Mouse (Mus musculus) lung, postnatal 0 days (tissue): Measurements from ENCODE around the gene Gm20388. TPM values are rescaled to one million over a fixed set of nuclear protein-coding genes. Genes with fewer than 3 reads are reported as not detected.
A peak's percentile ranks its signal among the peaks of the same experiment; 100 is the strongest.

Experiments
- ATAC-seq: fragments of 200-750 bp; cut with Nextera tagmentation; 2 replicates; pipeline ENCODE4 v1.8.0; 2017; ENCODE audit warnings: moderate library complexity
- DNase-seq: peaks from one replicate; pipeline ENCODE4 v3.0.0-alpha.2; 2016; ENCODE audit warnings: low spot score
- H3K27ac ChIP-seq: fragments of 300-500 bp; sonication (generic); 2 replicates; pipeline ENCODE4 v1.5.1; 2014; ENCODE audit warnings: antibody characterized with exemption, mild to moderate bottlenecking, low read length, mixed read lengths
- H3K27me3 ChIP-seq: fragments of 300-500 bp; sonication (generic); replicated peaks from 2 replicates; pipeline ENCODE4 v1.6.1; 2014; ENCODE audit warnings: low read length, mixed read lengths; ENCODE audit not compliant: insufficient read depth
- H3K36me3 ChIP-seq: fragments of 300-500 bp; sonication (generic); 2 replicates; pipeline ENCODE4 v1.6.1; 2014; ENCODE audit warnings: low read length, mixed read lengths; ENCODE audit not compliant: insufficient read depth
- H3K4me1 ChIP-seq: fragments of 300-500 bp; sonication (generic); 2 replicates; pipeline ENCODE4 v1.6.1; 2014; ENCODE audit warnings: antibody characterized with exemption, low read depth, low read length, mixed read lengths; ENCODE audit not compliant: insufficient read depth
- H3K4me2 ChIP-seq: fragments of 300-500 bp; sonication (generic); replicated peaks from 2 replicates; pipeline ENCODE4 v1.6.1; 2014; ENCODE audit warnings: low read depth, mild to moderate bottlenecking, low read length, moderate library complexity, mixed read lengths
- H3K4me3 ChIP-seq: fragments of 300-500 bp; sonication (generic); 2 replicates; pipeline ENCODE4 v1.5.1; 2014; ENCODE audit warnings: low read depth, low read length
- H3K9ac ChIP-seq: fragments of 300-500 bp; sonication (generic); replicated peaks from 2 replicates; pipeline ENCODE4 v1.6.1; 2014; ENCODE audit warnings: low read depth, mild to moderate bottlenecking
- H3K9me3 ChIP-seq: fragments of 300-500 bp; sonication (generic); 2 replicates; pipeline ENCODE4 v1.6.1; 2016; ENCODE audit warnings: low read length, mixed read lengths
- CTCF ChIP-seq: IDR thresholded peaks from 2 replicates; pipeline ENCODE4 v1.5.1; 2016; ENCODE audit warnings: antibody characterized with exemption, mild to moderate bottlenecking
- EP300 ChIP-seq: IDR thresholded peaks from 2 replicates; pipeline ENCODE4 v1.6.1; 2016; ENCODE audit warnings: antibody characterized with exemption, mild to moderate bottlenecking, control low read depth
- WGBS: fragments of 180-500 bp; shearing (Covaris S2); extraction: QIAGEN DNeasy Blood & Tissue Kit; methylation state at CpG from one replicate; pipeline ENCODE4 v1.1.7; 2014; 5-methylcytosine and 5-hydroxymethylcytosine counted together
- polyA plus RNA-seq: library from polyadenylated mRNA; unstranded; fragments of >200 nt; fragmentation: Nextera tagmentation; extraction: Ambion mirVana; gene quantifications from 2 replicates; pipeline ENCODE4 v1.2.1, GENCODE M21; 2015

Gm20388 gene
- polyA plus RNA-seq, 1 experiment from 2014 or later, result not detected

DNA sequence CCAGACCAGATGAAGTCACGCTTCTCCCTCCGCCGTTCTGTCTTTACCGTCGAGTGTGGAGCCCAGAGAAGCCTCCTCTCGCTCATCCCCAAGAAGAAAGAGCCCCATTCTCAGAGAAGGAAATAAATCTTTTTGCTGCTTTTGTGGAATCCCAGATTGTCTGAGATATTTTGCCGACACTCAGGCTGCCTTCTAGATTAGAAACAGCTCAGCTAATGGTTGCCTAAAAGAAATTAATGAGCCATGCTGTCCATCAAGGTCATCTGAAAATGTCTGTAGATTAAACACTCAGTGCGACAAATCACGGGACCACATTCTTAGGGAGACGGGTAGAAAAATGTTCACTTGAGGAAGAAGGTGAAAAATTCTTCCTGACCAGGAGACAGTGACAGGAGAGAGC is 1481.8 kb downstream of the Gm20388 start:
- no peak for DNase-seq
- H3K4me3 ChIP-seq, result no peak overlapping the region
- H3K27ac ChIP-seq, result no peak overlapping the region
- no peaks in the 10 kb centered on the region for H3K36me3 ChIP-seq
- WGBS, result 34% methylated on average over 10 of the region's 10 CpGs
- no peaks in the 10 kb centered on the region for H3K4me1 ChIP-seq
- no peaks in the 10 kb centered on the region for H3K9me3 ChIP-seq
- no peak for ATAC-seq
- TF ChIP-seq EP300 (no peak), CTCF (no peak)
- no peak overlapping the region for H3K4me2 ChIP-seq
- H3K27me3 ChIP-seq, result peaks cover 41% of the 10 kb centered on the region
- no peak overlapping the region for H3K9ac ChIP-seq

GRCm38 (mm10) chr8:121393111-121393510 is 1482.5 kb downstream of the Gm20388 start:
- peak; percentile 69 for DNase-seq
- WGBS, result 8% methylated on average over 9 of the region's 9 CpGs
- ATAC-seq, result peak; percentile 40; the same call in 1 of the 2 replicates
- TF ChIP-seq CTCF (peak; percentile 74), EP300 (no peak)
- no peak overlapping the region for H3K4me3 ChIP-seq
- no peaks in the 10 kb centered on the region for H3K4me1 ChIP-seq
- H3K36me3 ChIP-seq, result no peaks in the 10 kb centered on the region
- no peak overlapping the region for H3K4me2 ChIP-seq
- peaks cover 41% of the 10 kb centered on the region for H3K27me3 ChIP-seq
- no peaks in the 10 kb centered on the region for H3K9me3 ChIP-seq
- H3K27ac ChIP-seq, result no peak overlapping the region
- no peak overlapping the region for H3K9ac ChIP-seq

DNA sequence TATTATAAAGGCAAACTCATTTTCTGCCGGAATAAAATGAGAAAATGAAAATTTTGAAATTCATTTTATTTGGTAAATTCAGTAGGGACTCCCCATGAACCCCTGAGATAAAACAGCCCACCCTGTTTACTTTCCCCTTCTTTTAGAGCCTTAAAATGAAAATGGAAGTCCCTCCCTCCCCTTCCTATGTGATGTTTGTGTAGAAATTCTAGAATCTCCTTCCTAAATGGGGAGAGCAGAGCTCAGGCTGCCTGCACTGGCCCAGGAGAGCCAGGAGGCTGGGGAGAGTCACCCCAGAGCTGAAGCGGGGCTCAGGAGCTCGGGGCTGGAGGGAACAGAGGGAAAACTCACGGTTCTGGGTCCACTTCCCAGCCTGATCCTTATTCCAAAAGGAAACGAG is 1484.0 kb downstream of the Gm20388 start:
- Histone ChIP-seq H3K4me3 (no peak overlapping the region), H3K9ac (no peak overlapping the region)

GRCm38 (mm10) chr8:121395316-121395715 is 1484.7 kb downstream of the Gm20388 start:
- no peak for ATAC-seq
- no peak overlapping the region for H3K9ac ChIP-seq
- DNase-seq, result peak; percentile 23
- no peaks in the 10 kb centered on the region for H3K4me1 ChIP-seq
- no peak overlapping the region for H3K27ac ChIP-seq
- H3K27me3 ChIP-seq, result peaks cover 41% of the 10 kb centered on the region
- no peak overlapping the region for H3K4me2 ChIP-seq
- TF ChIP-seq CTCF (no peak), EP300 (no peak)
- no peaks in the 10 kb centered on the region for H3K36me3 ChIP-seq
- 47% methylated on average over 11 of the region's 11 CpGs for WGBS
- no peaks in the 10 kb centered on the region for H3K9me3 ChIP-seq
- H3K4me3 ChIP-seq, result no peak overlapping the region

More for the DNA sequence above, 1484.0 kb downstream of the Gm20388 start:
- Histone ChIP-seq H3K36me3 (no peaks in the 10 kb centered on the region), H3K4me1 (no peaks in the 10 kb centered on the region), H3K27ac (no peak overlapping the region), H3K27me3 (peaks cover 41% of the 10 kb centered on the region), H3K9me3 (no peaks in the 10 kb centered on the region), H3K4me2 (no peak overlapping the region)
- ATAC-seq (no peak), DNase-seq (no peak)
- WGBS, result 41% methylated on average over 5 of the region's 5 CpGs
- no peak for TF ChIP-seq CTCF
- no peak for TF ChIP-seq EP300

DNA sequence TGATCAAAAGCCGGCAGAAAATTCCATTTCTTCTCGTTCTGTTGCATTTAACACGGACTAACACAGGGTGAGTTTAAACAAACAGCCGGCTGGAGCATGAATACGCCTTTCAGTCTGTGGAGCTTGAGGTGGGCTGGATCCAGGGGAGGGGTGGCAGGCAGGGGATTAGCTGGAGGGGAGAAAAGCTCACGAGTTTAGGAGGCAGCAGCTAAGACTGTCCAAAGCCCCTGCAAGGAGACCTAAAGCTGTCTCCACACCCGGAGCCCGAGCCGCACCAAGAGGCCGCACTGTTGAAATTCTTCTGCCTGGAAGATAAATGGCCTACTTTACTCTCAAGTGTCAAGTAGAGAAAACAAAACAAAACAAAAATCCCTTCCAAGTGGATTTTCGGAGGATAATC is 1485.5 kb downstream of the Gm20388 start:
- H3K9me3 ChIP-seq, result no peaks in the 10 kb centered on the region
- DNase-seq (no peak), ATAC-seq (no peak)
- H3K27ac ChIP-seq, result no peak overlapping the region
- 34% methylated on average over 11 of the region's 11 CpGs for WGBS
- H3K27me3 ChIP-seq, result peaks cover 41% of the 10 kb centered on the region
- H3K4me3 ChIP-seq, result no peak overlapping the region
- H3K9ac ChIP-seq, result no peak overlapping the region
- no peaks in the 10 kb centered on the region for H3K4me1 ChIP-seq
- no peak overlapping the region for H3K4me2 ChIP-seq
- no peaks in the 10 kb centered on the region for H3K36me3 ChIP-seq
- TF ChIP-seq CTCF (no peak), EP300 (no peak)

DNA sequence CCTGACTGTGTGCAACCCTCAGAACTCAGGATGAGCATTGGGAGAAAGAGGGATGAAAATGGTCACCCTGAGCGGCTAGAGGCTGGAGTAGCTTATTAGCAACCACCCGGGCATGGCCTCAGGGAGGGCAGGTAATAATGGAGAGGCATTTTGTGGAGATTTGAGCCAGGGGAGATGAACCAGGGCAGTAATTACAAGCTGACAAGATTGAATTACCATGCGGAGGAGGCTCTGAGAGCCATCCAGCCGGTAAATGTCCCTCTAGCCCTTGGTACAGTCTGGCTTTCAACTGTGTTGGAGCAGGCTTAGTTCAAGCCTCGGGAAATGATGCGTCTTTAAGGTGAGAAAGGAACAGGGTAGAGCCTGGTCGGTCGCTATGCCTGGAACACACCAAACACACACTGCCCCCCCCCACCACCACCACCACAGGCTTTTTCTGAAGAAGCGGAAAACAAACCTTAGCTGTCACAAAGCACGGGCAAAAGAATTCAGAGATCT is 1486.6 kb downstream of the Gm20388 start:
- 69% methylated on average over 10 of the region's 10 CpGs for WGBS
- no peak overlapping the region for H3K9ac ChIP-seq
- H3K9me3 ChIP-seq, result no peaks in the 10 kb centered on the region
- no peak overlapping the region for H3K4me2 ChIP-seq
- DNase-seq (no peak), ATAC-seq (no peak)
- no peak overlapping the region for H3K4me3 ChIP-seq
- no peaks in the 10 kb centered on the region for H3K36me3 ChIP-seq
- H3K27me3 ChIP-seq, result peaks cover 41% of the 10 kb centered on the region
- no peaks in the 10 kb centered on the region for H3K4me1 ChIP-seq
- TF ChIP-seq CTCF (no peak), EP300 (no peak)
- H3K27ac ChIP-seq, result no peak overlapping the region

DNA sequence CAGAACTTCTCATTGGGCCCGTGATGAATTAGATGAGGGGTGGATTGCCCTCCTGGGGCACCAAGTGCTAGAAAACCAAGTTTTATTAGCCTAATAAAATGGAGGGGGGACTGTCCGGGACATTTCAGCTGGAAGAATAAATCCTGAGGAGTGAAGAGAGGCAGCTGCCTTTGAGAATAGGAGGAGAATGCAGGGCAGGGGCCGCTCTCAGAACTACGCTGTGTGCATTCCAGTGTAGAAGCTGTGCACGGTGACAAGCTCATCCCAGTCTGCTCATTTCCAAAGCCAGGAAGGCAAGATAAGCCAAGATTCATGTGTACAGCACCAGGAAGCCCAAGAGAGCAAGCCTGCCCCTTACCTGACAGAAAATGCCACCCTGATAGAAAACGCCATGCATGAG is 1487.4 kb downstream of the Gm20388 start:
- no peak overlapping the region for H3K9ac ChIP-seq
- H3K9me3 ChIP-seq, result no peaks in the 10 kb centered on the region
- WGBS, result 60% methylated on average over 6 of the region's 6 CpGs
- ATAC-seq (no peak), DNase-seq (no peak)
- TF ChIP-seq EP300 (no peak), CTCF (no peak)
- H3K4me3 ChIP-seq, result no peak overlapping the region
- H3K4me2 ChIP-seq, result no peak overlapping the region
- H3K27ac ChIP-seq, result no peak overlapping the region
- no peaks in the 10 kb centered on the region for H3K4me1 ChIP-seq
- H3K27me3 ChIP-seq, result peaks cover 33% of the 10 kb centered on the region
- H3K36me3 ChIP-seq, result no peaks in the 10 kb centered on the region
